Mouse (Mus musculus): Measurements from ENCODE around the gene Arl8b. TPM values are rescaled to one million over a fixed set of nuclear protein-coding genes. Genes with fewer than 3 reads are reported as not detected.
A peak's percentile ranks its signal among the peaks of the same experiment; 100 is the strongest.

Arl8b gene
- total RNA-seq, 1 experiment from 2014 or later, result 112 TPM

GRCm38 (mm10) chr6:108784056-108784455 is 1.2 kb downstream of the Arl8b start:
- peak; percentile 60 for DNase-seq

GRCm38 (mm10) chr6:108784796-108785195 is 1.9 kb downstream of the Arl8b start:
- DNase-seq, result no peak

- no peak for DNase-seq
Measured at GRCm38 (mm10) chr6:108785551-108785950, 2.7 kb downstream of the Arl8b start.

- no peak for DNase-seq
Measured at GRCm38 (mm10) chr6:108791498-108791897, 8.6 kb downstream of the Arl8b start.

- DNase-seq, result no peak
Measured at GRCm38 (mm10) chr6:108795912-108796311, 13.0 kb downstream of the Arl8b start.

GRCm38 (mm10) chr6:108796706-108797105 is 13.8 kb downstream of the Arl8b start:
- peak; percentile 42 for DNase-seq

- DNase-seq, result no peak
Measured at GRCm38 (mm10) chr6:108805194-108805593, 22.3 kb downstream of the Arl8b start.

GRCm38 (mm10) chr6:108805871-108806270 is 23.0 kb downstream of the Arl8b start:
- no peak for DNase-seq

- DNase-seq, result no peak
Measured at GRCm38 (mm10) chr6:108807446-108807845, 24.5 kb downstream of the Arl8b start.

GRCm38 (mm10) chr6:108808786-108809185 is 25.9 kb downstream of the Arl8b start:
- DNase-seq, result no peak

GRCm38 (mm10) chr6:108810237-108810636 is 27.3 kb downstream of the Arl8b start:
- no peak for DNase-seq

- no peak for DNase-seq
Measured at GRCm38 (mm10) chr6:108812134-108812533, 29.2 kb downstream of the Arl8b start.

GRCm38 (mm10) chr6:108817510-108817909 is 34.6 kb downstream of the Arl8b start:
- DNase-seq, result no peak

GRCm38 (mm10) chr6:108824816-108825545 is 42.1 kb downstream of the Arl8b start:
- DNase-seq, result no peak

GRCm38 (mm10) chr6:108826070-108826469 is 43.2 kb downstream of the Arl8b start:
- no peak for DNase-seq

GRCm38 (mm10) chr6:108827336-108827920 is 44.5 kb downstream of the Arl8b start:
- DNase-seq, result no peak

- peak; percentile 99 for DNase-seq
Measured at GRCm38 (mm10) chr6:108828234-108828868, 45.5 kb downstream of the Arl8b start, which contains the start of gene Edem1. Gene Edem1, plus strand, starts transcription at chr6:108828641.

- peak; percentile 71 for DNase-seq
Measured at GRCm38 (mm10) chr6:108828872-108829271, 46.0 kb downstream of the Arl8b start.

- peak; percentile 59 for DNase-seq
Measured at GRCm38 (mm10) chr6:108829386-108830370, 46.8 kb downstream of the Arl8b start.

GRCm38 (mm10) chr6:108832170-108832569 is 49.3 kb downstream of the Arl8b start:
- DNase-seq, result no peak

GRCm38 (mm10) chr6:108832989-108833388 is 50.1 kb downstream of the Arl8b start:
- DNase-seq, result no peak

Measured in adrenal gland, postnatal 14 days (tissue).